Mouse (Mus musculus): ENCODE data around the gene Arhgap5. TPM values are rescaled to one million over a fixed set of nuclear protein-coding genes. Genes with fewer than 3 reads are reported as not detected.

Gene Arhgap5
- polyA plus RNA-seq, 1 experiment from 2014 or later, result 48.1 TPM

DNA sequence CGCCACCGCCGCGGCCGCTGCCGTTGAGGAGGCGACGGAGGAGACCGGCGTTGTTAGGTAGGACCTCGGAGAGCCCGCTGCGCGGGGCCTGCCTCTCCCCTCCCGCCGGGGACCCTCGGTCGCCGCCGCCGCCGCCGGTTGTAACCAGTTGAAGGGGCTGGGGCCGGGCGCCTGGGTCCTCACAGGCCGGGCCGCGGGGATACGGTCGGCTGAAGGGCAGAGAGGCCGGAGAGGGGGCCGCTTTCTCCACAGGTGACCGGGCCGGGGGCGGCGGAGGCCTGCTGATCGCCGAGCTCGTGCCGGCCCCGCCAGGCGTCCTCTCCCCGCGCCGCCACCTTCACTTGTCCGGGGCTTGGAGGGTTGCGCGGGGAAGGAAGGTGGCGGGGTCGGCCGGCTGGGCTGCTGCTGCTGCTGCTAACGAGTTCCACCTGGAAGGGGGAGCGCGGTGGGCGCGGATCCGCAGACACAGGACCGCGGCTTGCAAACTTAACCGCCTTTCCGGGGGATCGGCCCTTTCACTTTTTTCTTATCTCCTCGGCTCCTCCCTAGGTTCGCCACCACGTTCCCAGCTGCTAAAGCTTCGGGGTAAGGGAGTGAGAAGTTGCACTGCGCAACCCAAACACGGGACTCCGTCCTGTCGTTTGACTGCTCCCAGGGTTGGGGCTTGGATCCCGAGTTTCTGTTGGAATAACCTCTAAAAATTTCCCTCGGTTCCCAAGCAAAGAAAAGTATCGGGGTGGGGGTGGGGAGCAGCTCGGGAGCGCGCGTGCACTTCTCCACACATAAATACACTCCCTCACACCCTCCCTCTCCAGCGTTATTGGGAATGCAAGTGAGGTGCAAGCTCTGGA is 784 bp downstream of the Arhgap5 start:
- WGBS, result under 1% methylated on average over 46 of the region's 78 CpGs
- Histone ChIP-seq H3K36me3 (ENCODE audit: control insufficient read depth, insufficient read depth, low read length) (no peaks in the 10 kb centered on the region), H3K4me1 (replicated peaks; ENCODE audit: control insufficient read depth, insufficient read depth, low read length) (0 out of 2 replicates have a peak, but pooled peaks cover 3% of the 10 kb centered on the region)

GRCm38 (mm10) chr12:52524699-52525098 is 20.9 kb downstream of the Arhgap5 start:
- no peak for ATAC-seq (ENCODE audit: low read depth)
- no peaks in the 10 kb centered on the region for H3K9me3 ChIP-seq (ENCODE audit: control insufficient read depth, low read length)

More for the DNA sequence above, 784 bp downstream of the Arhgap5 start:
- H3K4me3 ChIP-seq (ENCODE audit: low read length), result peak overlapping the region; percentile 95
- H3K9me3 ChIP-seq (ENCODE audit: control insufficient read depth, low read length), result no peaks in the 10 kb centered on the region
- peak overlapping the region; percentile 99 for H3K9ac ChIP-seq (ENCODE audit: low read length)
- no peaks in the 10 kb centered on the region for H3K27me3 ChIP-seq (ENCODE audit: control insufficient read depth, insufficient read depth, low read depth, low read length)
- ATAC-seq (ENCODE audit: low read depth), result peak; percentile 13
- H3K27ac ChIP-seq (ENCODE audit: low read length), result peak overlapping the region; percentile 99
- H3K4me2 ChIP-seq (ENCODE audit: low read depth, low read length), result peak overlapping the region; percentile 77

GRCm38 (mm10) chr12:52525486-52525885 is 21.7 kb downstream of the Arhgap5 start:
- Histone ChIP-seq H3K9ac (ENCODE audit: low read length) (no peak overlapping the region), H3K4me3 (ENCODE audit: low read length) (no peak overlapping the region), H3K4me2 (ENCODE audit: low read depth, low read length) (no peak overlapping the region), H3K27me3 (ENCODE audit: control insufficient read depth, insufficient read depth, low read depth, low read length) (no peaks in the 10 kb centered on the region), H3K4me1 (replicated peaks; ENCODE audit: control insufficient read depth, insufficient read depth, low read length) (no peaks in the 10 kb centered on the region), H3K36me3 (ENCODE audit: control insufficient read depth, insufficient read depth, low read length) (no peaks in the 10 kb centered on the region), H3K27ac (ENCODE audit: low read length) (no peak overlapping the region), H3K9me3 (ENCODE audit: control insufficient read depth, low read length) (no peaks in the 10 kb centered on the region)
- WGBS, result 78% methylated on average over 1 of the region's 1 CpGs
- no peak for ATAC-seq (ENCODE audit: low read depth)

More at GRCm38 (mm10) chr12:52524699-52525098, 20.9 kb downstream of the Arhgap5 start:
- no peaks in the 10 kb centered on the region for H3K27me3 ChIP-seq (ENCODE audit: control insufficient read depth, insufficient read depth, low read depth, low read length)
- H3K4me2 ChIP-seq (ENCODE audit: low read depth, low read length), result no peak overlapping the region
- H3K36me3 ChIP-seq (ENCODE audit: control insufficient read depth, insufficient read depth, low read length), result no peaks in the 10 kb centered on the region
- no peaks in the 10 kb centered on the region for H3K4me1 ChIP-seq (replicated peaks; ENCODE audit: control insufficient read depth, insufficient read depth, low read length)
- H3K9ac ChIP-seq (ENCODE audit: low read length), result no peak overlapping the region
- no peak overlapping the region for H3K4me3 ChIP-seq (ENCODE audit: low read length)
- no peak overlapping the region for H3K27ac ChIP-seq (ENCODE audit: low read length)
- 86% methylated on average over 2 of the region's 2 CpGs for WGBS

DNA sequence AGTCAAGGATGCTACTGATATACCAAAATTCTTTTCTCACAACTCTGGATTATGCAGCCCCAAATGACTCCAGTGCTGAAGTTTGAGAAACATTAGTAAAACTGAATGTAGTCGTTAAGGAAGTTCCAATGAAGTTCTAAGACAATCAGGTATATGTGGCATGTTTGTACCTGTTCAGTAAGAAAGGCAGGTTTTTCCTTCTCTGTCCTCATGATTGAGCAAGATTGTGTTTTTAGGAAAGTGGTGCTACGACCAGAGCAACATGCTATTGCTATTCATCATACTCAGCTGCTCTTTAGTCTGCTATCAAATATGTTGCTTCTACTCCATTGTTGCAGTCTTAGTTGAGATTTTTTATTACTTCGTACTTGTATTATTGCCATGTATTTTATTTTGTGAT is 26.0 kb downstream of the Arhgap5 start:
- ATAC-seq (ENCODE audit: low read depth), result no peak
- no peaks in the 10 kb centered on the region for H3K9me3 ChIP-seq (ENCODE audit: control insufficient read depth, low read length)
- no peak overlapping the region for H3K27ac ChIP-seq (ENCODE audit: low read length)
- no peaks in the 10 kb centered on the region for H3K36me3 ChIP-seq (ENCODE audit: control insufficient read depth, insufficient read depth, low read length)
- no peak overlapping the region for H3K4me3 ChIP-seq (ENCODE audit: low read length)
- no peaks in the 10 kb centered on the region for H3K4me1 ChIP-seq (replicated peaks; ENCODE audit: control insufficient read depth, insufficient read depth, low read length)
- H3K9ac ChIP-seq (ENCODE audit: low read length), result no peak overlapping the region
- no peaks in the 10 kb centered on the region for H3K27me3 ChIP-seq (ENCODE audit: control insufficient read depth, insufficient read depth, low read depth, low read length)
- no peak overlapping the region for H3K4me2 ChIP-seq (ENCODE audit: low read depth, low read length)
- WGBS, result 90% methylated on average over 3 of the region's 3 CpGs

DNA sequence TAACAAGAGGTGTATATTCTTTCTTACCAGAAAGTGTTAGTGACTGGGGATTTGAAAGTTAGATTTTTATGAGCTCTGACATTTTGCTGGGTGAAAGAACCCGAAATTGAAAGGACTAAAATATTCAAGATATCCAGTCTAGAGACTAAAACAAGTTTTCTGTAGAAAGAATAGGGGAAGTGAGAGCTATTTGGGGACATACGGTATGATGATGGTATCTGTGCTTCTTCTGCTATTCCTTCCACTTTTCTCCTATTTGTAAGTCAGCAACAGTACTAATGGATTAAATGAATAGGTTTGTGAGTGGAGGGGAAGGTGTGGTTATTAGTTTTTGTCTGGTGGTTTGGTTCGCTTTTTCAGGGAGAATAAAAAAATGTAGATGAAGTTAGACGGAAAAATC is 37.5 kb downstream of the Arhgap5 start:
- Histone ChIP-seq H3K36me3 (ENCODE audit: control insufficient read depth, insufficient read depth, low read length) (no peaks in the 10 kb centered on the region), H3K4me2 (ENCODE audit: low read depth, low read length) (no peak overlapping the region), H3K4me3 (ENCODE audit: low read length) (no peak overlapping the region), H3K9me3 (ENCODE audit: control insufficient read depth, low read length) (no peaks in the 10 kb centered on the region), H3K27ac (ENCODE audit: low read length) (no peak overlapping the region), H3K9ac (ENCODE audit: low read length) (no peak overlapping the region), H3K4me1 (replicated peaks; ENCODE audit: control insufficient read depth, insufficient read depth, low read length) (no peaks in the 10 kb centered on the region), H3K27me3 (ENCODE audit: control insufficient read depth, insufficient read depth, low read depth, low read length) (no peaks in the 10 kb centered on the region)
- 78% methylated on average over 4 of the region's 4 CpGs for WGBS
- ATAC-seq (ENCODE audit: low read depth), result no peak

DNA sequence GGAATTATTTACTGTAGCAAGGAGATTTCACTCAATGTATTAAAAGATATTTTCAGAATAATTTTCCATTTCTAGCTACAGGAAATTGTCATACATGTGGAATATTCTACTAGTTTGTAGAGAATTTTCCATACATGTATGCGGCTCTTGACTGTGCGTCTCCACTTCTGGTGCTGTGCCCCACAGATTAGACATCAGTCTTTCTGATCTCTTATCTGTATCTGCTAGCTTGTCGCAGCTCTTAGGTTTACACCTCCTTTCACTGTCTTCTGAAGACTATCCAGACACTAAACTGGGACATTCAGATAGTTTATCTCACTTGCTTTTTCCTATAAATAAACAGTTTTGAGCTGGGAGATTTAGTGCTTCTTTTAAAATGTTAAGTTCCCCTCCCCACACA is 40.8 kb downstream of the Arhgap5 start:
- Histone ChIP-seq H3K4me1 (replicated peaks; ENCODE audit: control insufficient read depth, insufficient read depth, low read length) (no peaks in the 10 kb centered on the region), H3K27ac (ENCODE audit: low read length) (no peak overlapping the region), H3K27me3 (ENCODE audit: control insufficient read depth, insufficient read depth, low read depth, low read length) (no peaks in the 10 kb centered on the region), H3K9ac (ENCODE audit: low read length) (no peak overlapping the region), H3K4me3 (ENCODE audit: low read length) (no peak overlapping the region), H3K9me3 (ENCODE audit: control insufficient read depth, low read length) (no peaks in the 10 kb centered on the region), H3K4me2 (ENCODE audit: low read depth, low read length) (no peak overlapping the region), H3K36me3 (ENCODE audit: control insufficient read depth, insufficient read depth, low read length) (no peaks in the 10 kb centered on the region)
- 58% methylated on average over 3 of the region's 3 CpGs for WGBS
- ATAC-seq (ENCODE audit: low read depth), result no peak

GRCm38 (mm10) chr12:52552085-52552484 is 48.3 kb downstream of the Arhgap5 start:
- no peaks in the 10 kb centered on the region for H3K36me3 ChIP-seq (ENCODE audit: control insufficient read depth, insufficient read depth, low read length)
- no peak overlapping the region for H3K9ac ChIP-seq (ENCODE audit: low read length)
- H3K4me3 ChIP-seq (ENCODE audit: low read length), result no peak overlapping the region
- no peak overlapping the region for H3K4me2 ChIP-seq (ENCODE audit: low read depth, low read length)
- ATAC-seq (ENCODE audit: low read depth), result no peak
- H3K9me3 ChIP-seq (ENCODE audit: control insufficient read depth, low read length), result no peaks in the 10 kb centered on the region
- H3K27me3 ChIP-seq (ENCODE audit: control insufficient read depth, insufficient read depth, low read depth, low read length), result no peaks in the 10 kb centered on the region
- H3K27ac ChIP-seq (ENCODE audit: low read length), result no peak overlapping the region
- WGBS, result 88% methylated on average over 2 of the region's 2 CpGs
- H3K4me1 ChIP-seq (replicated peaks; ENCODE audit: control insufficient read depth, insufficient read depth, low read length), result no peaks in the 10 kb centered on the region

DNA sequence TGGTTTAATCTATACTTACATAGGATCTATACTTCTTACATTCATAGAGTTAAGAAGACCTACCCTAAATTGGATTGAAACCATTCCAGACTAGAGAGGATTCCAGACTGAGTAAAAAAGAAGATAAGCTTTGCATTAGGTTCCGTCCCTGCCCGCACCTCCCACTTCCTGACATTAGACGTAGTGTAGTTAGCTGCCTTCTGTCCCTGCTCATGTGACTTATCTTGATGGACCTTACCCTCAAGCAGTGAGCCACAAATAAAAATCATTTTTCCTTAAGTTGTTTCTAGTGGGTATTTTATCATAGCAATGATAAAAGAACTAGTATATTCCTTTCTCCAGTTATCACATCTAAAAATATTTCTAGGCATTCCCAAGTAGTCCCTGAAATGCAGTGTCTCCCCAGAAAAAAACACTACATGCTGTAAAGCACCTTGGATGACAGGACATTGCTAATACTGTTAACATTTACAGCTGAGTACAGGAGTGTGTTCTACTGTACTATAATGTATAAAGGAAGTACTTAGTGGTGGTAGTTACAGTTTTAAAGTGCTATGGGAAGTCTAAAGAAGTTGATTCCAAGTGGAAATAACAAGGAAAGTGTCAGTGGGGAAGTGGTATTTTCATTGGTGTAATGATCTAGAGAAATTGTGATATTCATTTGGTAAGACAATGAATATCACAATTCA is 51.6 kb downstream of the Arhgap5 start:
- Histone ChIP-seq H3K27me3 (ENCODE audit: control insufficient read depth, insufficient read depth, low read depth, low read length) (no peaks in the 10 kb centered on the region), H3K4me1 (replicated peaks; ENCODE audit: control insufficient read depth, insufficient read depth, low read length) (no peaks in the 10 kb centered on the region), H3K36me3 (ENCODE audit: control insufficient read depth, insufficient read depth, low read length) (no peaks in the 10 kb centered on the region), H3K9me3 (ENCODE audit: control insufficient read depth, low read length) (no peaks in the 10 kb centered on the region), H3K27ac (ENCODE audit: low read length) (no peak overlapping the region), H3K4me2 (ENCODE audit: low read depth, low read length) (no peak overlapping the region), H3K4me3 (ENCODE audit: low read length) (no peak overlapping the region), H3K9ac (ENCODE audit: low read length) (no peak overlapping the region)
- WGBS, result 60% methylated on average over 3 of the region's 3 CpGs
- no peak for ATAC-seq (ENCODE audit: low read depth)

GRCm38 (mm10) chr12:52565654-52566053 is 61.9 kb downstream of the Arhgap5 start:
- no peak overlapping the region for H3K4me3 ChIP-seq (ENCODE audit: low read length)
- H3K4me2 ChIP-seq (ENCODE audit: low read depth, low read length), result no peak overlapping the region
- no peaks in the 10 kb centered on the region for H3K4me1 ChIP-seq (replicated peaks; ENCODE audit: control insufficient read depth, insufficient read depth, low read length)
- peaks cover 3% of the 10 kb centered on the region; the same call in 1 of the 2 replicates for H3K36me3 ChIP-seq (ENCODE audit: control insufficient read depth, insufficient read depth, low read length)
- no peak for ATAC-seq (ENCODE audit: low read depth)
- H3K9ac ChIP-seq (ENCODE audit: low read length), result no peak overlapping the region
- H3K27ac ChIP-seq (ENCODE audit: low read length), result no peak overlapping the region
- H3K9me3 ChIP-seq (ENCODE audit: control insufficient read depth, low read length), result no peaks in the 10 kb centered on the region
- no peaks in the 10 kb centered on the region for H3K27me3 ChIP-seq (ENCODE audit: control insufficient read depth, insufficient read depth, low read depth, low read length)
- 89% methylated on average over 5 of the region's 5 CpGs for WGBS
